Mouse (Mus musculus): ENCODE results near the gene Adam17. TPM values are rescaled to one million over a fixed set of nuclear protein-coding genes. Genes with fewer than 3 reads are reported as not detected.

The Adam17 gene
- polyA plus RNA-seq, 1 experiment = 17.8 TPM

DNA sequence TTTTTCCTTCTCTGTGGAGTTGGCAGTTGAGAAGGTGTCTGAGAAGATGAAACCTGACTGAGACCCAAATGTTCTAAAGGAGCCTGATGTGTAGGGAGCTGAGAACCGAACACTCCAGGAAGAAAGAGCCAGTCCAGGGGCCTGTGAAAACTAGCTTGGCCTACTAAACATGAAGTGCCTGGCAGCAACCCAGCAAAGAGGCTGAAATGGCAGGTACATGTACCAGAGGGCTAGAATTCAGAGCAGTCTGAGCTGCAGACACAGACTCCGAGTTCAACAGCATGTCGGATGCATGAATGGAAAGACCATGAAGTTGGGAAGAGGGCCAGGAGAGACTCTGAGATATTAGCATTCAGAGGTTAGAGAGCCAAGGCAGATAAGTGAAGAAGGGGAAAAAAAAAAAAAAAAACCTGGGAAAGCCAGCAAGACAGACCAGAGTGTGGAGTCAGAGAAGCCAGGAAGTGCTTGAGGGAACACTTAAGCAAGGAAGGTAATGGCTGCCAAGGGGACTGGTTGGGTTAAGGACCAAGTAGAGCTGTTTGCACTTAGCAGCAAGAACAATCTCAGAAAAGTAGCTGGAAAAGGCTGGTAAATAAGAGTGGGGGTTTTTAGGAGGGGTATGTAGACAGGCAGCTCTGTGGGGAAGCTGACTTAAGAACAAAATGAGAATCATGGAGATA, 84.6 kb downstream of the Adam17 start:
- peaks cover 5% of the 10 kb centered on the region for H3K36me3 ChIP-seq (ENCODE audit: control insufficient read depth, insufficient read depth, low read length)
- no peaks in the 10 kb centered on the region for H3K27me3 ChIP-seq (ENCODE audit: control insufficient read depth, insufficient read depth, low read length)
- TF ChIP-seq POLR2A (IDR thresholded peaks at IDR 0.05; ENCODE audit: control insufficient read depth, low read depth, low read length) = no peak
- no peak for TF ChIP-seq CTCF (IDR thresholded peaks at IDR 0.05; ENCODE audit: control insufficient read depth, insufficient read depth, insufficient replicate concordance, low read depth, low read length)
- no peak overlapping the region for H3K27ac ChIP-seq (ENCODE audit: control insufficient read depth, insufficient read depth, low read depth, low read length)
- H3K4me3 ChIP-seq (ENCODE audit: control insufficient read depth, low read depth, low read length) = no peak overlapping the region
- peaks cover 6% of the 10 kb centered on the region for H3K4me1 ChIP-seq (ENCODE audit: control insufficient read depth, insufficient read depth, low read length)

DNA sequence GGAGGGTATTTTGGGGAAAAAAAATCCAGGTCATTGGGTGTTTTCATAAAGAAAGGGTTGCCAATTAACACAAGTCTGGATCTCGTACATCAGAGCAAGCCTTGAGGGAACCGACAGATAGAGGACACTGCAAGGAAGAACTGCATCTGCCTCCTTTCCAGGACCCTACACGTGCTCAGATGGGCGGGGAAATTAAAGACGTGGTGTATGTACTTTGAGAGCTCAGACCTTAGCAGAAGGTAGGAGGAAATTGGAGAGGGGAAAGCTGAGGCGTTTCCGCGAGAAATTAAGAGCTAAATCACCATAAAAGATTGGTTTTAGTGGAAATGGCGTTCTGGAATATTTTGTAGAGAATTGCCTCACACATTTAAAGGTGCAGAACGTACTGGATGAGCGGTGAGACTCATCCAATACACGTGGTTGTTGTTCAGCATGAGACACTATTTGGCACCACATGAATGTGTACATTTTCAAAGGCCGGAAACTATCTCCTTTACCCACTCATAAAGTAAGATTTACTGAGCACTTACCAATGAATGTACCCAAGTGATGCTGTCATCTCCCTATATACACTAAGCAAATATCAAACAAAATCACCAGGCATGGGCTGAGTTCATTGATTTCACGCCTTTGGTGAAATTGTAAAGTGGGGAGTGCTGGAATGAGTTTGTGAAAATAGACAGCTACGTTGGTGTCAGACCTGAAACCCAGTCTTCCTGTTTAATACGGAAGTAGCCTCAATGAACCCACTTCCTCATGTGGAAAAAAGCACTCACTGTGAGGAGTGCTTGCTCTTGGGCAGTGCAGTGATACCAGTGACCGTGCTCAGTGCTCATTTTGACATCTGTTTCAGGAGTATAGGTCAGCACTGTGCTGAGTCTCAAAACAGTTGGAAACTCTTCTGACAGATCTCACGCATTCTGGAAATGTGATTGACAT, 86.5 kb downstream of the Adam17 start:
- Histone ChIP-seq H3K4me3 (ENCODE audit: control insufficient read depth, low read depth, low read length) (peak overlapping the region; percentile 99), H3K36me3 (ENCODE audit: control insufficient read depth, insufficient read depth, low read length) (peaks cover 3% of the 10 kb centered on the region), H3K4me1 (ENCODE audit: control insufficient read depth, insufficient read depth, low read length) (peaks cover 6% of the 10 kb centered on the region), H3K27ac (ENCODE audit: control insufficient read depth, insufficient read depth, low read depth, low read length) (peak overlapping the region; percentile 91; the same call in 1 of the 2 replicates), H3K27me3 (ENCODE audit: control insufficient read depth, insufficient read depth, low read length) (no peaks in the 10 kb centered on the region)
- TF ChIP-seq CTCF (IDR thresholded peaks at IDR 0.05; ENCODE audit: control insufficient read depth, insufficient read depth, insufficient replicate concordance, low read depth, low read length) (no peak), POLR2A (IDR thresholded peaks at IDR 0.05; ENCODE audit: control insufficient read depth, low read depth, low read length) (no peak)

DNA sequence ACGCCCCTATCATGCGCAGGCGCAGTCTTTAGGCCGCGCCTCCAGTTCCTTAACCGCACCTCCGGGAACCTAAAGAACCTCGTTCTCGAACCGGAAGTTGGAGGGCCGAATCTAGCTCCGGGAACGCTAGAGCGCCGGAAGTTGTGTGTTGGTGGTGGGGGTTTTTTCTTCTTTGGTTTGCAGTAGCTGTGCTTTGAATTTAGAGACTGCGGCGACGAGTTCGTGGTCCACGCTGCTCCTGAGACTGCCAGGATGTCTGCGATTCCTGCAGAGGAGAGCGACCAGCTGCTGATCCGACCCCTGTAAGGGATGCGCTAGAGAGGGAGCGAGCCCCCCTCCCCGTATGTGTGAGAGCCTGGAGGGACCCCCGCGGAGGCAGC, 87.2 kb downstream of the Adam17 start, which contains the start of gene Itgb1bp1:
TSS of gene Itgb1bp1 (minus strand) at position 42 of the 380 bp plus-strand sequence.
- Histone ChIP-seq H3K4me1 (ENCODE audit: control insufficient read depth, insufficient read depth, low read length) (peaks cover 6% of the 10 kb centered on the region), H3K27me3 (ENCODE audit: control insufficient read depth, insufficient read depth, low read length) (no peaks in the 10 kb centered on the region), H3K4me3 (ENCODE audit: control insufficient read depth, low read depth, low read length) (peak within 1 kb of the TSS; percentile 99), H3K27ac (ENCODE audit: control insufficient read depth, insufficient read depth, low read depth, low read length) (peak within 1 kb of the TSS; percentile 94), H3K36me3 (ENCODE audit: control insufficient read depth, insufficient read depth, low read length) (no peaks in the 10 kb centered on the region)
- TF ChIP-seq POLR2A (IDR thresholded peaks at IDR 0.05; ENCODE audit: control insufficient read depth, low read depth, low read length) = 0 out of 2 replicates have a peak, but pooled peaks have one; percentile 56
- no peak for TF ChIP-seq CTCF (IDR thresholded peaks at IDR 0.05; ENCODE audit: control insufficient read depth, insufficient read depth, insufficient replicate concordance, low read depth, low read length)

DNA sequence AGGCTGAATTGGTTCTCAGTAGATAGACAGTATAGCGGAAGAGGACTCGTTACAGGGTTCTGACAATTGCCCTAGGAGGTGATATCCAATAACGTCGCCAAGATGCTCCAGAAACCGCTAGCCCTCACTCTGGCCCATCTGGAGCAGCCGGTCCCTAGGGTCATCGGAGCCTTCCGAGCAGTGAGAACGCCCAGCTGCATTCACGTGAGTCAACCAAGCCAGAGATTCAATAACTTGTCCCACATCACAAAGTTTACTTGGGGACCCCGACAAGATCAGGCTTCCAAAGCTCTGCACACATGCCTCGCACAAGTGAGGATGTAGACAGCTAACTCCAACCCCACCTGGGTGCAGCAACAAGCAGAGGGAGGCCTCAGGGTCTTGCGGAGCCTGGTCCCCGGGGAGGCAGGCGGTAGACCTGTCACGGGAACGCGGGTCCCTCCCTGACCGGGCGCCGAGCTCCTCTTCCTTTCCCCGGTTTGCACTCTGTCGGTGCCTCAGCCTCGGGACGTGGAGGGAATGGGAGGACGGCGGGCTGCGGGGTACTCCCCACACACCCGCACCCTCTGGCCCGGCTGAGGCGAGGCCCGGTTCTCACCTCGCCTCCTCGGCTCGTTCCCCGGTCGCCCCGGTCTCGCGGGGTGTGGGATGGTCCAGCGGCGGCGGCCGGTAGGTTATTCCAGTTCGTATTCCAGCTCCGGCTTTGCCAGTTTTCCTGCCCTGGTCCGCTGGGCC, 87.8 kb downstream of the Adam17 start:
- no peaks in the 10 kb centered on the region for H3K27me3 ChIP-seq (ENCODE audit: control insufficient read depth, insufficient read depth, low read length)
- H3K36me3 ChIP-seq (ENCODE audit: control insufficient read depth, insufficient read depth, low read length) = no peaks in the 10 kb centered on the region
- no peak; the same call in 1 of the 2 replicates for TF ChIP-seq POLR2A (IDR thresholded peaks at IDR 0.05; ENCODE audit: control insufficient read depth, low read depth, low read length)
- peak overlapping the region; percentile 94 for H3K27ac ChIP-seq (ENCODE audit: control insufficient read depth, insufficient read depth, low read depth, low read length)
- peak overlapping the region; percentile 99 for H3K4me3 ChIP-seq (ENCODE audit: control insufficient read depth, low read depth, low read length)
- peaks cover 6% of the 10 kb centered on the region for H3K4me1 ChIP-seq (ENCODE audit: control insufficient read depth, insufficient read depth, low read length)

DNA sequence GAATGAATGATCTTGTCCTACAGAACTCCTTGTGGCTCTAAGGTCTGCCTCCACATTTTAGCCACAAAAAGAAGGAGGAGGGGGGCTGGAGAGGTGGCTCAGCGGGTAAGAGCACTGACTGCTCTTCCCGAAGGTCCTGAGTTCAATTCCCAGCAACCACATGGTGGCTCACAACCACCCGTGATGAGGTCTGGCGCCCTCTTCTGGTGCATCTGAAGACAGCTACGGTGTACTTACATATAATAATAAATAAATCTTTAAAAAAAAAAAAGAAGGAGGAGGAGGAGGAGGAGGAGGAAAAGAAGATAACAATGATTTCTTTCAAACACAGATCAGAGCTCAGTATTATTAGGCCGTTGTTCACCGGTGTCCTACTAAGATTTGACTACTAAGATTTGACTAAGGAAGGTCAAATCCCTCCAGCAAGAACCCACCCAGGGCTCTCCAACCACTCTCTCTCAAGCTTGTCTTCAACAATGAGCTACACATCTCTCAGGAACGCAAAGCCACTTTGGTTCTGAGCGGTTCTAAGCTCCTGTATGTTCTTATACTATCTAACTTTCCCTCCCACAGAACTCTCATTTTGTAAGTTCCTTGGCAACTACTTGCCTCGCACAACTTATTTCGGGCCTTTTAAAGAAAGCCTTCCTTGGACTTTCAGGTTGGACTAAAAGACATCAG, 88.5 kb downstream of the Adam17 start, which contains the start of gene Cpsf3:
TSS of gene Cpsf3 (plus strand) at position 631 of the 681 bp plus-strand sequence.
- Histone ChIP-seq H3K36me3 (ENCODE audit: control insufficient read depth, insufficient read depth, low read length) (no peaks in the 10 kb centered on the region), H3K27ac (ENCODE audit: control insufficient read depth, insufficient read depth, low read depth, low read length) (peak within 1 kb of the TSS; percentile 94), H3K4me1 (ENCODE audit: control insufficient read depth, insufficient read depth, low read length) (peaks cover 6% of the 10 kb centered on the region), H3K27me3 (ENCODE audit: control insufficient read depth, insufficient read depth, low read length) (no peaks in the 10 kb centered on the region), H3K4me3 (ENCODE audit: control insufficient read depth, low read depth, low read length) (peak within 1 kb of the TSS; percentile 99)
- TF ChIP-seq CTCF (IDR thresholded peaks at IDR 0.05; ENCODE audit: control insufficient read depth, insufficient read depth, insufficient replicate concordance, low read depth, low read length) = no peak
- no peak for TF ChIP-seq POLR2A (IDR thresholded peaks at IDR 0.05; ENCODE audit: control insufficient read depth, low read depth, low read length)

DNA sequence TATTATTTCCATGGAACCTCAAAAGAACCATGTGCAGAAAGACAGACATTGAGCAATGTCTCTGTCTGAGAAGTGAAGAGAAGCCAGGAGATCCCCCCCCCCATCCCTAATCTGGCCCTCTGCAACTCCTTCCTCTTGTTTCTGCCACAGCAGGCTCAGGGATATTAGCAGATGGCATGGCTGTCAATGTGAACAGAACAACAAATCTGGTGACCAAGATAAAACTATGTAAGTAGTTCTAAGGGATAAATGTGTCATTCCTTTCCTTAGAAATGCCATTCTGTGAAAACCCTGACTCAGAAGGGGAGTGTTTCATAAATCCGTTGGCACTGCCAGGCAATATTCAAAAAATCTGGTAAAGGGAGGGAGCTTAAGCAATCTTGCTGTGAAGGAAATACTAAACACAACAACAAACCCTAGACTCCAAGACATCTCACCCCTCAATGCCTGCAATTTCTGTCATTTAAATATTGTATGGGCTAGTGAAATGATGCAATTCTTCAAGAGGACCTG, 96.0 kb downstream of the Adam17 start:
- no peak for TF ChIP-seq CTCF (IDR thresholded peaks at IDR 0.05; ENCODE audit: control insufficient read depth, insufficient read depth, insufficient replicate concordance, low read depth, low read length)
- no peak for TF ChIP-seq POLR2A (IDR thresholded peaks at IDR 0.05; ENCODE audit: control insufficient read depth, low read depth, low read length)
- H3K4me3 ChIP-seq (ENCODE audit: control insufficient read depth, low read depth, low read length) = no peak overlapping the region
- H3K4me1 ChIP-seq (ENCODE audit: control insufficient read depth, insufficient read depth, low read length) = no peaks in the 10 kb centered on the region
- no peaks in the 10 kb centered on the region for H3K27me3 ChIP-seq (ENCODE audit: control insufficient read depth, insufficient read depth, low read length)
- H3K36me3 ChIP-seq (ENCODE audit: control insufficient read depth, insufficient read depth, low read length) = peaks cover 2% of the 10 kb centered on the region; the same call in 1 of the 2 replicates
- no peak overlapping the region for H3K27ac ChIP-seq (ENCODE audit: control insufficient read depth, insufficient read depth, low read depth, low read length)
